Mouse (Mus musculus) cerebellum, adult 11 months (tissue): Measurements from ENCODE around the gene Acss3.

ENCODE experiments used
- DNase-seq: peaks from one replicate; pipeline ENCODE4 v3.0.0; 2022

Acss3 gene

DNA sequence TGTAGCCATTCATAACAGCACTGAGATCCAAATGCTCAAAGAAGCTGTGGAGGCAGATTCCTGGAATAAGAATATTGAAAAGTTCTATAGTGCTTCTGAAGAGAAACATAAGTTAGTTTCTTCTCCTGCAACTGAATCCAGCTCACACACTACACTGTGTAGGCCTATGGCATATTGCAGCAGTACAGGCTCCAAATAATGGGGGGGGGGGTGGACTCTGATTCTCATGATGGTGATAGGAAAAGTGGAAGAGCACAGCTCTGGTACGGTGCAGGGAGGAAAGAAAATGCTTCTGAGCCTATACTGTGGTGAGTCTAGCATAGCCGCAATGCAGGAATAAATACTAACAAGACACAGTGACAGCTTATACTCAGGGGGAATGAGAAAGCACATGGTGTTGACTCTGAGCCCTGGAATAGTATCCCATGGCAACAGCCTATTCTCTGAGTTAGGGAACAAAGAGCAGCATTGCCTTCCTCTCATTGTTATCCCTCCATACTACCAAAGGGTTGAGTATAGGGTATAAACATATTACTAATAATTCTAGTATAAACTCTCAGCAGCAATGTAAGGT, 125.3 kb downstream of the Acss3 start:
- no peak for DNase-seq

DNA sequence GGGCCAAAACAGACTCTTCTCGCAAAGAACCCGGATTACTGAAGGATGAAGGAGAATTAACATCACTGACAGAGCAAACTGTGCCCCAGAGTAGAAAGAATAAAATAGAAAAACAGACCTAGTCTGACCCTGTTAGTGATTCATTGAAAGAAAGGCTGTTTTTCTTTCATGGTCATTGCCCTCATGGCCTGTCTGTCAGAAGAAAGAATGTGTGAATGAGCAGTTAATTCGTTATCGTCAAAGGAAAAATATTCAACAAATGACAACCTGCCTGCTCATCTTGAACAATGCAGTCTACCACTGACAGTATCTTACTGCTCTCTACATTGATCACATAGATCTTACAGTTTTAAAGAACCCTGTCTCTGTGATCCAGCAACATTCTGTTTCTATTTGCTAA, 134.0 kb downstream of the Acss3 start:
- no peak for DNase-seq

DNA sequence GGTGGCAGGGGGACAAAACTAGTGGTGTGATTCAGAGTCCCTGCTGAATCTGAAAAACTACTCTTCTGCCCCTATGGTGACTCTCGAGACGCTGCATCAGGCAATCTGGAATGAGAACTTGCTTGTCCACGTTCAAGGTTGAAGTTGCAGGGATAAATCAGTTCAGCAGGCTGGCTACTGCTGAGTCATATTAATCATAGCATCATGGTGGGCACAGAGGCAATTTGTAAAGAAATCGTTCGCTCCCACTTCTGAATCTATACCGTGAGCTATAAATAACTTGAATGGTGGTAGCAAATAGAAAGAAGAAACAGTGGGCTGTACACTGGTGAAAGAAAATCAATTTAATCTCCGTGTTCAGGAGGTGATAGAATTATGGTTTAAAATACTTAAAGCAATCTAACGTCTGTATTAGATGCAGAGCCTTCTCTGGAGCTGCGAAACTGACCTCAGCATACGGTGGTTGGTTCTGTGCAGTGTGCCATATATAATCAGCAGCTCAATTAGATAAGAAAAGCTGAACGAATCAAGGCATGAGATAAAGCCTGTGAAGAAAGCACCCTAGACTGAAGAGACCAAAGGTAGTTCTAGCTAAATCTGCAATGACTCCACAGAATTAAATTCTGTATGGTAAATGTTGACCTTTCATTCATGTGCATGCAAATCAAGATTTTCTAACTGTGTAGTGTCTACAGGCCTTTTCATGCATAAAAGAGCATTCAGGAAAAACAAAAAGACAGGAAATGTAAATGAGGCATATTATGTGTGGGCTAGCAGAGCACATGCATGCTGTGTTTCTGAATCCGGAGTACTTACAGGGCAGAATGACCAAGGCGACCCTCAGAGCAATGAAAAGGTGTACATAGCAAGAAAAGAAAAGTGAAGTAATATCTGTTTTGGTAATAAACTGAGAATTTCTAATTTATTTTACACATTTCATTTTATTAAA, 148.0 kb downstream of the Acss3 start:
- no peak for DNase-seq

DNA sequence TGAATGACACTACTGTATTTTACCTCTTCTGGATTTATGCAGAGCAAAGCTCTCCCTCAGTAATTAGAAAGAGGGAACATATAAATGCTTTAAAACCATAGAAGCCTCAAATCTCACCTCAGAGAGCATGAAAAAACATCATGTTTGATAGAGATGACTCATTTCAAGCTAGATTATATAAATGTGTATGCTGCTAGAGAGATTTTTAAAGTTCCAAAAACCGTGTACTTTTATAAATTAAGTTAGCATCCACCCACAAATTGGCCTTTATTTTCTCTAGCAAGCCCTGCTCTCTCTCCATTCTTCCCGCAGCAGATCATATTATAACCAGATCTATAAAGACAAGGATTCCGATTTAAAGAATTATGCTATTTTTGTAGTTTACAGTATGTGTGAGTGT, 164.4 kb downstream of the Acss3 start:
- no peak for DNase-seq

DNA sequence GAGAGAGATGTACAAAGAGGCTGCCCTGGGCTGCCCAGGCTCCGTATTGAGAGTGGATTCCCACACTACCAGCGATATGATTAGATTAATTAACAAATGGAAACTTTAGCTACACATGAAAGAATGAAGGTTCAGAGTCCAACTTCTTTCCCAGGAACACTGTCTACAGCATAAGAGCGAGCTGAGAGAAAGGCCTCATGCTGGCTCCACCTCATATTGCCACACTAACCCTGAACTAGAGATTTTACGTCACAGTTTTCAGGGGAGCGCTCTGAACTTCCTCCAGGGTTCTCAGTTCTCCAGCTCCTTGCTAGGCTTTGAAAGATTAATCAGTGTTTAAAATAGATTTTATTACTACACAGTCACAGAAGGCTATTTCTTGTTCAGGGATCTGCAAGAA, 182.1 kb downstream of the Acss3 start:
- no peak for DNase-seq

DNA sequence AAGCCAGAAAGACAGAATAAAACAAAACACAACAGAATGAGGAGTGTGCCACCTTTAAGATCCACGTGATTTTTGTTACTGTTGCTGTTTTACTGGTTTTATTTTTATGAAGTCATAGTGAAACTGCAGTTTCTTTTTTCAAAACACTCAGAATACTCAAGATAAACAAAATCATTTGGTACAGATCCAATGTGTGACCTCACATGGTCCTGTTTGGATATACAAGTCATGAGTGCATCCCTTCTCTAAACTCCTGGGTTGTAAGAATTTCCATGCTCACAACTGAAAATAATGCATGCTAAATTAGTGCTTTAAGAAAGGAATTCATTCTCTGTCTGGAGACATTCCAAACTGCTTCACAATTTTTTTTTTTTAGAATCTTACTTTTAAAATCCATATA, 184.0 kb downstream of the Acss3 start:
- DNase-seq, result no peak

DNA sequence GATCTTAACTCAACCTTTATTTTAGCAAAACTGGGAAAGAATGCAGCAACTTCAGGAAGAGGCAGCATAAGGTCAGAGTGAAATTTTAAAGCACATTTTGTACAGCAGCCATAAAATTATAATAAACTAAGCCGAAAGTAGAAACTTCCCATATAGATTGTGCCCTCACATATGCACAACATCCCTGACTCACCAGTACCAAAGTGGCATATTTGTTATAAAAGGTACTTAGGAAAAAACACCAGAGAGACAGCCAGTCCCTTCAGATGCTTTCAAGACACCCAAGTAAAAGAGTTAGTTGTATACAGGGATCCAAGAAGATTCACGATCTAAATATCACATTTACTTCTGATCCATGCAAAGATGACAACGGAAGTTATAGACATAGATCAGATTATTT, 184.6 kb downstream of the Acss3 start:
- DNase-seq, result no peak

DNA sequence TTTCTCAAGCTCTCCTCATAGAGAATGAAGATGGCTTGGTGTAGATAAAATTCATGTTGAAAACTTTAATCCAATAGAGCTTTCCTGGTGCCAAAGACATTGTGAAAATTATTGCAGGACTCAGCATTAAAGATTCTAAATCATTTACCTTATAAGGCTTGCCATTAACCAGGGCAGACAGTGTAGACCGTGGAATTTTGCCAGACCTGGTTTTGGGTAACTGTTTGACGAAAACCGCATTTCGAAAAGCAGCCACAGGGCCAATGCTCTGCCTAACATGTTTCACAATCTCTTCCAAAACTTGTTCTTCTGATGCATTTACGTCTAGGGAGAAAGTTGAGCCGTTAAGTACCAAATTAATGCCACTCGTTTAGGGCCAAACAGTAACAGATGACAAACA, 186.5 kb downstream of the Acss3 start:
- no peak for DNase-seq

DNA sequence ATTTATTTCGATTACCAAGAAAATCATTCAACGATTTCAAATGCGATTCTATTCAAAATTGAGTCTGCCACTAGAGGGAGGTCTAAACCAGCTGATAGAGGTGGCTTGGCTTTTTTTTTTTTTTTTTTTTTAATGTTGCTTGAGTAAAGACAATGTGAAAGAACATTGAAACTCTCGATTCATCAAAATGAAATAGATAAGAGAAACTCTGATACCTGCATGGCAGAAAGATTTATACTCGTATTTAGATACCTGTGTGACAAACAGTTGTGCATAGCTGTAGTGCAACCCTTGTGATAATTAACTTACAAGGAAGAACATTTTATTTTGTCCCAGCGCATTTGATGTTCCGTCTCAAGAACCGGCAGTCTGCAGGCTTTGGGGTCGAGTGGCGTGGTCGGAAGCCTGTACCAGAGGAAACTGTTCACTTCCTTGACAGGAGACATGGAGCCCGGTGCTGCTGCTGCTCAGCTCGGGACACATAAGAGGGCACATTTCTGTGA, 190.8 kb downstream of the Acss3 start:
- DNase-seq, result no peak

DNA sequence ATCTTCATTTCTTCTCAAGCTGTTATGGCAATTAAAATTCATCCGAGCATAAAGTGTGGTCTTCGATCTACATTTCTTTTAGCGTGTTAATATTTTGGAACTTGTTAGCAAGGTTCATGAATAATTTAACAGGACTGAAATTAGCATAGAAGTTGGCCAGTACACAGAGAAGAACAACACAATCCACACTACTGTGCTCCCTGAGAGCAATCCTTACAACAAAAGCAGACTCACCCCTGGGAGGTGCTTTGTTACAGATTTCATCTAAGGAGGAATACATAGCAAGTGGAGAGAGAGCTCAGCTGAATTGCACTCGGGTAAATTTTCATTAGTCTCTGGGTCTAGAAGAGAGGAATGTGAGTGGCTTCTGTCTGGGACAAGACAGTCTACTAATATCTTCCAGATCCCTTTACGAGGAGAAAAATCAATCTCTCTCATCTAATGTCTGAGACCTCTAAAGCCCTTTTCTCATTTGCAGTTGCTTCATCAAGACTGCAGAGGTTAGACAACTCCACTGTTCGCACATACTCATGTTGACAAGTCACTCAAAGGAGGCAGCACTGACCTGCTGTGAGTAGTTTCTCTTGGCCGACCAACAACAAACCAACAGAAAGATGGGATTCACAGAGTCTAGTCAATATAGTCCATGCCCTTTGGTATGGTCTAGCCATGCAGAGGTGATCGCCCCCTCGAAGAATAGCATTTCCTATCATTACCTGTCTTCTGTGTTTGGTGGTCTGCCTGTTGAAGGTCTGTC, 194.7 kb downstream of the Acss3 start:
- DNase-seq, result no peak

DNA sequence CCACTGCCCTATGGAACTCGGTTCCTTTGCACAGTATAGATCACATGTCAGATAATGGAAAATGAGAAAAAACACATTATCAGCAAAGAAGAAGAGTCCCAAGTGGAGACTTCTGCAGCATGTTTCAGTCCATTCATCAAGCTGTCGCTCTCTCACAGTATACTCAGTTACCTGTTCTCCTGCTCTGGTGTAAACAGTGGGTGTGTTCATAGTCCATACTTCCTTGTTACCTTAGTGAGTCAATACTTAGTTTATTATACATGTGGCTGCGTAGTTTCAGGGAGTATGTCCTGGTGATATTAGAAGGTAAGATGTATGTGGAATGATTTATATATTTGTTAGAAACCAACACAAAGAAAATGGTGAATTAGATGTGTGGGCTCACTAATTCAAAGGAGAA, 198.7 kb downstream of the Acss3 start:
- DNase-seq, result no peak

DNA sequence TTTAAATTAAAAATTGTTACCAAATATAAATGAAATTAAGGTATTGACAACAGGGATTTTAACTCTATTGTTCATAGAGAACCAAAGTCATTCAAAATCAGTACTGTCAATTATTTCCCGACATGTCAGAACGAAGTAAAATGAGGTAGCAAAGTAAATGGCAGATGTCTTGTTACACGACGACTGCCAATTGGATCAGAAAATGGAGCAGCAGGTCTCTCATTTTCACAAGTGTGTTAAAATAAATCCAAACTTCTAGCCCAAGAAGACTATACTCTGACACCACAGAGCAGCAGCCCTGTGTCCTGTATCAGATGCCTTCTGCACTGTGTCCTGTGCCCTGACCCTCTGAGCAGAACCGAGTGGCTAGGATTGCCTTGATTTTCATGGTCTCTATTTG, 199.1 kb downstream of the Acss3 start:
- DNase-seq, result no peak

DNA sequence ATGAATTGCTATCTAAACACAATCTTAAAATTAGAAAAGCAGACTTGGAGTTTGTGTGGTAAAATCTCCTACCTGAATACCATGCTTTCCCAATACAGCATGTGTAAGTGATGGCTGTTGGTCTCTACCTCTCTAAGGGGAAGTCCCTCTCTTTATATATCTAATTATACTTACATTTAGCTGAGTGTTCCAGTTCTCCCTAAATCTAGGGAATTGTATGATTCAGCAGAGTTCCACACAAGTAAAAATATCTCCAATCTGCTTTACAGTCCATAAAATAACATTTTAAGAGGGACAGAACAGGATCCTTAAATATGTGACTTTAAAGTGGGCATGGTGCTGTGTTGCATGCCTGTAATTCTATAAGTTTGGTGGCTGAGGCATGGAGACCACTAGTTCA, 208.6 kb downstream of the Acss3 start:
- DNase-seq, result no peak

DNA sequence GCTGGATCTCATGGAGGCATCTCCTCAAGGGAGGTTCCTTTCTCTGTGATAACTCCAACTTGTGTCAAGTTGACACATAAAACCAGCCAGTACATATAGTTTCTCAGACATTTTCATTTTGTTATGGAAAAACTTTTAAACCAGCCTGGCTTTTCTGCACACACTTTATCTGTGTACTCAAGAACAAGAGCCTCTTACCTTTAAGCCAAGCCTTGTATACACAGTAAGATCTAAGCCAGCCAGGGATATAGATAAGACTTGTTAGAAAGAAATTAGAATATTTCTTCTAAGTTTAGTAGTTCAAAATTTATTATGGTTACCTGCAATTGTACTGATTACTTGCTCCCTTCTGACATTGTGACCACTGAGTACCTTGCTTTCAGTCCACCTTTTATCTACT, 209.2 kb downstream of the Acss3 start:
- DNase-seq, result no peak

DNA sequence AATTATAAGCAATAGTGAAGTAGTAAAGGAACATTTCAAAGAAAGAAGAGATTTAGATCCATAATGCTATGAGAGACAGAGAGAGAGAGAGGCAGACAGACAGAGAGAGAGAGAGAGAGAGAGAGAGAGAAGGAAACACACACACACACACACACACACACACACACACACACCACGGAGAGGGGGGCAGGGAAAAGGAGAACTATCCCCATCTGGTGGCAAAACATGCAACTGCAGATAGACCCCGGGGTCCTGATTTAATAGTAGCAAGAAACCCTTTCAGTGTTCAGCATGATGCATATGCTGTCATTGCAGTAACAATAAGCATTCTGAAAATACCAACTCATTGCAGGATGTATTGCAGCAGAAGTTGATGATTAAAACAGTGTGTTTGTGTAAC, 210.4 kb downstream of the Acss3 start:
- no peak for DNase-seq

DNA sequence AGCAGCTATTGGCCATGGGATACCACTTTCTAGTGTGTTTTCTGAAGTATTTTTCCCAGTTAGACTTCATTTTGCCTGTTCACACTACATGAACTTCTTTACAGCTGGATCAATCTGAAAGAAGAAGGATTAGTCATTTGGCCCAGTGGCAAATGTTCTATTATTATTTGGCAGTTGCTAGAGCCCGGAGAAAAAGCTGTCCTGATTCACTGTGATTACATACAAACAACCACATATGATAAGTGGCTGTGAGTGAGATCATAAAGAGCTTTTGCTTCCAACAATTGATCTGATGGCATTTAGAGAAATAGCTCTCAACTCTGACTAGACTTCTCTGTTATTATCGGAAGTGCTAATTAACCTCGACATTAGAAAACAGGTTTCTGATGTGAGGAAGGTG, 213.4 kb downstream of the Acss3 start:
- DNase-seq, result no peak

DNA sequence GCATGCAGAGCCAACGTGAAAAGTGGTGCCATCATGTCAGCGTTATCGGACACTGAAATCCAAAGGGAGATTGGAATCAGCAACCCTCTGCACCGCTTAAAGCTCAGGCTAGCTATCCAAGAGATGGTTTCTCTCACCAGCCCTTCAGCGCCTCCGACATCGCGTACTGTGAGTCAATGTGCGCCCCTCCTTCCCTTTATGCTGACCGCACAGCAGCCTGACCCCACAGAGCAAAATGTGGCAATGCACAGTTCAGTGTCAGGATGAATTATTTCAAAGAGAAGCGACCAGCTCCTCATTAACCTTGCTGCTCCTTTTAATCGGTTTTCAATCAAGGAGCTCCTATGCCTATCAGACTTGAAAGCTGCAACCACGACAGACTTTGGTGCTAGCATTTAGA, 227.1 kb downstream of the Acss3 start:
- no peak for DNase-seq
